Mouse (Mus musculus) left cerebral cortex, adult 2 months (tissue): ENCODE measurements around the gene Cacng3. TPM values are rescaled to one million over a fixed set of nuclear protein-coding genes. Genes with fewer than 3 reads are reported as not detected.
A peak's percentile ranks its signal among the peaks of the same experiment; 100 is the strongest.

ENCODE experiments used
- DNase-seq, 2 experiments: peaks; one replicate each; pipeline ENCODE4 v3.0.0; 2021 to 2022; ENCODE audit warnings: low spot score in 2 of 2, mixed read lengths in 1 of 2; ENCODE audit errors: extremely low spot score in 1 of 2
- H3K27ac ChIP-seq: fragments of 200-600 bp; 2 replicates; pipeline ENCODE4 v1.8.1; 2022
- H3K4me3 ChIP-seq: fragments of 200-600 bp; 2 replicates; pipeline ENCODE4 v1.8.1; 2022
- CTCF ChIP-seq: fragments of 200-600 bp; IDR thresholded peaks from 2 replicates; pipeline ENCODE4 v1.8.1; 2022; ENCODE audit warnings: antibody characterized with exemption, mild to moderate bottlenecking, moderate library complexity
- intact Hi-C: fragments of 180-260 bp; cut with DNase I; formaldehyde crosslinking; loops from one replicate; pipeline ENCODE4 v1.15.1; 2025
- long read RNA-seq, 2 experiments: library from polyadenylated mRNA; stranded (forward); transcript quantifications; one replicate each; pipeline ENCODE4 v2.0.0; 2021; ENCODE audit warnings: borderline mapping rate in 2 of 2
- total RNA-seq, 2 experiments: library from RNA; stranded (reverse); gene quantifications; 2 replicates each; pipeline ENCODE4 v1.2.3; 2021

Gene Cacng3
- 100 to 1,000 TPM; 139 to 151 TPM for total RNA-seq
- long read RNA-seq, experiment 1, transcript Cacng3-201 (4 exons, 2,777 nt): major isoform, 117 of 120 reads
- long read RNA-seq, experiment 1, partial matches to known transcripts: 0 of 120 reads
- long read RNA-seq, experiment 1, other reads (novel, unspliced or antisense): 1 of 120 reads
- long read RNA-seq, experiment 2, transcript Cacng3-201 (4 exons, 2,777 nt): major isoform, 88 of 93 reads
- long read RNA-seq, experiment 2, partial matches to known transcripts: 0 of 93 reads
- long read RNA-seq, experiment 2, other reads (novel, unspliced or antisense): 4 of 93 reads

GRCm38 (mm10) chr7:122670442-122670872, at the start of gene Cacng3:
TSS of gene Cacng3 (plus strand) at chr7:122670492.
- H3K27ac ChIP-seq: peak within 1 kb of the TSS; percentile 96
- no peak; the same call in 1 of the 2 replicates for TF ChIP-seq CTCF
- intact Hi-C loops: loop anchor here (1.0 to 5.0 kb wide), 8 partner anchors 32 to 252 kb away; no protein-coding TSS in a partner anchor
- peak in 1 of 2 experiments; percentile 26 for DNase-seq
- peak within 1 kb of the TSS; percentile 66 for H3K4me3 ChIP-seq

DNA sequence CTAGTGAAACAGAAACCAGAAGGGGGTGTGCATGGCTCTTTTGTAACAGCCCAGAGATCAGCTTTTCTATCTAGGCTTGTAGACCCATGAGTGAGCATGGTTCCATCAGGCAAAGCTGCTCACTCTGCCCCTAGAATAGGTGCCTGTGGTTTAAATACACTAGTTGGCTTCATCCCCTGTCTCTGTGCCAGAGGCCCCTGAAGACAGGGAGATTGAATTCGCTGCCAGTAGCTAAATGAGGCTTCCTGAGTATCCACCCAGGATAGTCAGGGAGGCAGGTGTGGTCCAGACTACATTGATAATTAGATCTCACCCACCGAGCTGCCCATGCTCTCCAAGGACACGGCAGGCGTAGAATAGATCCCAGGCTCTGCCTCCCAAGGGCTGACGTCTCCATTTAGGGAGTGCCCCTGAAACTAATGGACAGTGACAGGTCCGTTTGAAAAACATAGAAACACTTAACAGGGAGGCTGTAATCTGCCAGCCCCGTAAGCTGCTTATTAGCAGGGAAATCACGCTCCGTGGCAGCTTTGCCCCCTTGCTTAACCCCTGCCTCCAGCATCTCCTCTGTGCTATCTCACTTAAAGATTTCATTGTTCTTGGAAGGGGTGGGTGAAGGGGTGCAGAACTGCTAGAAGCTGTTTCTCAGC, 48.0 kb upstream of the Cacng3 start:
- intact Hi-C loops: no loop called here
- TF ChIP-seq CTCF: no peak
- Histone ChIP-seq H3K27ac (peak overlapping the region; percentile 44), H3K4me3 (no peak overlapping the region)
- DNase-seq: no peak

DNA sequence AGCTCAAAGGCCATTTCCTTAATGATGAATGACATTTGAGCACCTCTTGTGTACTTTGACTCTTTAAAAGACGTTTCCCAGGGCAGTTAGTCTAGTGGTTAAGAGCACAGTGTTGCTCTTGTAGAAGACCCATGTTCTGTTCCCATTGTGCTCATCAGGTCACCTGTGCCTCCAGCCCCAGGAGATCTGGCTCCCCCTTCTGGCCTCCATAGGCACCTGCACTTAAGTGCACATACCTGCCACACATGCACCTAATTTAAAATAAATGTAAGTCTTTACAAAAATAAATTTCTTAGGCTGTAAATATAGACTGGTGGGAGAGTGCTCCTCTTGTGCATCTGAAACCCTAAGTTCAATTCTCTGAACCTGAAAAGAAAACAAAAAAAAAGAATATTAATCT, 46.5 kb upstream of the Cacng3 start:
- TF ChIP-seq CTCF: peak; percentile 32
- no peak overlapping the region for H3K4me3 ChIP-seq
- intact Hi-C loops: no loop called here
- no peak for DNase-seq
- no peak overlapping the region for H3K27ac ChIP-seq

DNA sequence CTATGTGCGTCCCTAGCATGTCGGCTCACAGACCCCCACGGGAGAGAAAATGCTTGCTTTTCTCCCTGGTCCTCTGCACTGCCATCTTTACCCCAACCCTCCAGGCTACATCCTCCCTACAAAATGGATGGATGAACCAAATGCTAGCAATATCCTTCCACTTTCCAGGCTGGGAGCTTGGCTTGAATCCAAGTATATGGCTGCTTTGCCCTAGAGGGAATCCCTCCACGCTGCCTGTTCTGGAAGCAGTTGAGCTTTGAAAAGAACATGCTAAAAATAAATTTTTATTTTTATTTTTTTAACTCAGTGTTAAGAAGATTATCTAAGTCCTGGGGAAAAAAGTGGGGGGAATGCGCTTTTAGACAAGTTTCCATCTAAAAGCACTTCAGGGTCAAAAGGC, 42.2 kb upstream of the Cacng3 start:
- no peak overlapping the region for H3K27ac ChIP-seq
- intact Hi-C loops: no loop called here

GRCm38 (mm10) chr7:122630386-122630785, 39.9 kb upstream of the Cacng3 start:
- no peak for TF ChIP-seq CTCF
- no peak for DNase-seq
- intact Hi-C loops: no loop called here
- H3K27ac ChIP-seq: no peak overlapping the region
- no peak overlapping the region for H3K4me3 ChIP-seq

More for the DNA sequence above, 42.2 kb upstream of the Cacng3 start:
- DNase-seq: no peak
- no peak for TF ChIP-seq CTCF
- H3K4me3 ChIP-seq: no peak overlapping the region

DNA sequence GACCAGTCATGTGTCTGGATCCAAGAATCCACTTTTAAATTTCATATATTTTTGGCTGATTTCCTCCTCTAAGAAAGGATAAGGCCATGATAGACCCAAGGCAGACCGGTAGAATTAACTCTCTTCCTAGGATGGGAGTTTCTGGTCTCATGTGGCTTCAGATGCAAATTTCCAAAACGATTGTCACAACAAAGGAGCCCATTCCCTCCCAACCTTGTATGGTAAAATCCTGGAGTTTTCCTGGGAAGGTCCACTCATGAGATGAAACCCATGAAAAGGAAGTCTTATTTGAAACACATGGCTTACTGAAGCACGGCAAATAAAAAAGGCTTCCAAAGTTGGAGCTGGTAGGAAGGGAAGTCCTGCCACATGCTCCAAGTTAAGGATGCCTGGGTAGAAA, 39.1 kb upstream of the Cacng3 start:
- Histone ChIP-seq H3K4me3 (no peak overlapping the region), H3K27ac (no peak overlapping the region)
- intact Hi-C loops: no loop called here
- DNase-seq: no peak
- no peak for TF ChIP-seq CTCF

DNA sequence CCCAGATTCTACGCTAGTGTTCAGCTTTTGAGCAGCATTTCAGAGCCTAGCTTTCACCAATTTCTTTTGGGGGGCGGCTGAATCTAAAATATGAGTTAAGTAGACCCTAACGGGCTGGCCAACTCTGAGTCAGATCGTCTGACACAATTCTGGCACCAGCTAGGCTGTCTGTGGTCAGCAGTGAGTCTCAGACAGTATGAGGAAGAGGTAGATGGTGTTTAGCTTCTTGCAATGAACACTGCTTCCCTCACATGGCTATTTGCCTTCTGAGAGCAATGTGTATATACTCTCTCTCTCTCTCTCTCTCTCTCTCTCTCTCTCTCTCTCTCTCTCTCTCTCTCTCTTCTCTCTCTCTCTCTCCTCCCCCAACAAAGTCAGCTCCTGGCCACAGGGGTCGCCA, 37.3 kb upstream of the Cacng3 start:
- no peak for TF ChIP-seq CTCF
- intact Hi-C loops: no loop called here
- H3K4me3 ChIP-seq: no peak overlapping the region
- DNase-seq: no peak
- 0 out of 2 replicates have a peak overlapping the region, but pooled peaks have one; percentile 9 for H3K27ac ChIP-seq

GRCm38 (mm10) chr7:122633463-122633862, 36.8 kb upstream of the Cacng3 start:
- TF ChIP-seq CTCF: no peak
- Histone ChIP-seq H3K27ac (no peak overlapping the region), H3K4me3 (no peak overlapping the region)
- intact Hi-C loops: no loop called here
- no peak for DNase-seq

GRCm38 (mm10) chr7:122643676-122644075, 26.6 kb upstream of the Cacng3 start:
- peak overlapping the region; percentile 56; the same call in 1 of the 2 replicates for H3K27ac ChIP-seq
- peak in 1 of 2 experiments; percentile 47 for DNase-seq
- TF ChIP-seq CTCF: no peak
- intact Hi-C loops: loop anchor here (5.0 to 10.0 kb wide), 3 partner anchors 56 to 261 kb away; no protein-coding TSS in a partner anchor
- no peak overlapping the region for H3K4me3 ChIP-seq

- TF ChIP-seq CTCF: no peak
- peak; percentile 39 to 56 for DNase-seq
- H3K27ac ChIP-seq: peak overlapping the region; percentile 56; the same call in 1 of the 2 replicates
- intact Hi-C loops: loop anchor here (10.0 kb wide), 1 partner anchor 255 kb away; no protein-coding TSS in a partner anchor
- no peak overlapping the region for H3K4me3 ChIP-seq
These were observed 21.0 kb upstream of the Cacng3 start for GRCm38 (mm10) chr7:122649306-122649705.

- DNase-seq: no peak
- no peak for TF ChIP-seq CTCF
- Histone ChIP-seq H3K27ac (no peak overlapping the region), H3K4me3 (no peak overlapping the region)
- intact Hi-C loops: no loop called here
These were observed 17.8 kb upstream of the Cacng3 start for GRCm38 (mm10) chr7:122652523-122652922.

DNA sequence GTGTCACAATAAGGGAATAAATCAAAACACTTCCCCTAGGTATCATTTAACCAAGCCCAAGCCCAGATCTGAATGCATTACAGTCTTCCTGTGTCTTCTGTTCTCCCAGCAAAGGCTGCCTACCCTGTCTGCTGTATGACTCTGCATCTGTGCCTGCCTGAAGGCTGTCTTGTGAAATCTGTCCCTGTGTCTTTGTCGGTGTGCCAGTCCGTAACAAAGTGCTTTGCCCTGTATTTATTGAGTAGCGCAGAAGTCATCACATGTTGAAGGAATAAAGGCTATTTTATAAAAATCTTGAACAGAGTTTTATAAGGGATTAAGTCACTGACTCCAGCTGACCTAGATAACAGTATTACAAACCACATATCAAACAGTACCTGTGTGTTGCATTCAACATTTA, 13.6 kb upstream of the Cacng3 start:
- intact Hi-C loops: no loop called here
- TF ChIP-seq CTCF: no peak
- Histone ChIP-seq H3K27ac (no peak overlapping the region), H3K4me3 (no peak overlapping the region)
- no peak for DNase-seq
